Mouse (Mus musculus) liver, embryonic 12.5 days (tissue): ENCODE measurements at regions not wholly inside any gene's neighbourhood (a gene's known extent, or its start where the extent isn't known, plus 50 kb on each side); places are given as distances from the start of the nearest gene placed in this dataset.
"Not testable (repeated sequence)": the region's sequence is repeated elsewhere in the genome, so short reads cannot be mapped to it uniquely, and the experiment has no call there.

Source experiments
- ATAC-seq: fragments of 200-750 bp; cut with Nextera tagmentation; 2 replicates; pipeline ENCODE4 v1.8.0; 2017; ENCODE audit warnings: moderate number of reproducible peaks, mild to moderate bottlenecking, moderate library complexity
- H3K27ac ChIP-seq: fragments of 300-500 bp; sonication (generic); 2 replicates; pipeline ENCODE4 v1.5.1; 2016; ENCODE audit warnings: mild to moderate bottlenecking
- H3K27me3 ChIP-seq: fragments of 300-500 bp; sonication (generic); replicated peaks from 2 replicates; pipeline ENCODE4 v1.6.1; 2016; ENCODE audit warnings: mild to moderate bottlenecking, moderate library complexity
- H3K36me3 ChIP-seq: fragments of 300-500 bp; sonication (generic); 2 replicates; pipeline ENCODE4 v1.6.1; 2016; ENCODE audit warnings: mild to moderate bottlenecking, moderate library complexity
- H3K4me1 ChIP-seq: fragments of 300-500 bp; sonication (generic); 2 replicates; pipeline ENCODE4 v1.6.1; 2016
- H3K4me2 ChIP-seq: fragments of 300-500 bp; sonication (generic); 2 replicates; pipeline ENCODE4 v1.6.1; 2016; ENCODE audit warnings: mild to moderate bottlenecking, moderate library complexity
- H3K4me3 ChIP-seq: fragments of 300-500 bp; sonication (generic); 2 replicates; pipeline ENCODE4 v1.5.1; 2016; ENCODE audit warnings: mild to moderate bottlenecking, moderate library complexity
- H3K9ac ChIP-seq: fragments of 300-500 bp; sonication (generic); 2 replicates; pipeline ENCODE4 v1.6.1; 2016; ENCODE audit warnings: mild to moderate bottlenecking, moderate library complexity
- H3K9me3 ChIP-seq: fragments of 300-500 bp; sonication (generic); replicated peaks from 2 replicates; pipeline ENCODE4 v1.6.1; 2016; ENCODE audit warnings: mild to moderate bottlenecking, moderate library complexity
- WGBS: fragments of 180-500 bp; shearing (Covaris S2); methylation state at CpG from one replicate; pipeline ENCODE4 v1.1.7; 2016; ENCODE audit not compliant: insufficient replicate concordance; 5-methylcytosine and 5-hydroxymethylcytosine counted together

DNA sequence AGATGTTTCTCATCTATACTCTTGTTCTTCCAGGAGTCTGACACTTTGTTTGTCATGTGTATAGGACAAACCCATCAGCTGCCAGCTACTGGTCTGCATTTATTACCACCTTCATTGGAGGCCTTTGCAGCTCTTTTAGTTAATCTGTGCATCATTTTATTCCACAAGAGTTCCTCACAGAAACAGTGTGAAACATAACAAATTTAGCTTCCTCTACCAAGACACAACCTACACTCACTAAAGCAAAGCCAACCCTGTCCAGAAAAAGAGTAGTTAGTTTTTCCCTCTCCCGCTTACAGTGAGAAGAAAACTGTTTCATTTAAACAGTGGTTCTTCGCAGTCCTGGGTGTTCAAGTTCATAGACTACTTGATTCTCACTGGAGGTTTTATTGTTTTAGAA is 100.5 kb downstream of the 1700129C05Rik start:
- Histone ChIP-seq H3K9me3 (no peaks in the 10 kb centered on the region), H3K27me3 (no peaks in the 10 kb centered on the region), H3K4me2 (no peak overlapping the region), H3K4me1 (no peaks in the 10 kb centered on the region), H3K36me3 (no peaks in the 10 kb centered on the region), H3K4me3 (no peak overlapping the region), H3K27ac (no peak overlapping the region), H3K9ac (no peak overlapping the region)
- WGBS = 70% methylated on average over 2 of the region's 2 CpGs
- no peak for ATAC-seq

- H3K27me3 ChIP-seq, H3K4me3 ChIP-seq, H3K4me1 ChIP-seq, H3K36me3 ChIP-seq, H3K4me2 ChIP-seq, ATAC-seq, H3K9ac ChIP-seq, H3K27ac ChIP-seq, H3K9me3 ChIP-seq: not testable (repeated sequence)
- WGBS = 51% methylated on average over 9 of the region's 9 CpGs
Measured at GRCm38 (mm10) chr14:59025757-59026156, 116.9 kb downstream of the 1700129C05Rik start.

- Histone ChIP-seq H3K36me3 (no peaks in the 10 kb centered on the region), H3K4me1 (no peaks in the 10 kb centered on the region), H3K27ac (no peak overlapping the region), H3K27me3 (no peaks in the 10 kb centered on the region), H3K4me2 (no peak overlapping the region), H3K4me3 (no peak overlapping the region), H3K9me3 (no peaks in the 10 kb centered on the region), H3K9ac (no peak overlapping the region)
- WGBS = 38% methylated on average over 3 of the region's 3 CpGs
- no peak for ATAC-seq
Measured at GRCm38 (mm10) chr14:59009534-59009933, 133.2 kb downstream of the 1700129C05Rik start.

GRCm38 (mm10) chr14:58999106-58999778 is 143.5 kb downstream of the 1700129C05Rik start:
- no peak for ATAC-seq
- H3K4me1 ChIP-seq = no peaks in the 10 kb centered on the region
- H3K4me2 ChIP-seq = no peak overlapping the region
- H3K9me3 ChIP-seq = peaks cover 4% of the 10 kb centered on the region; the same call in 1 of the 2 replicates
- 71% methylated on average over 5 of the region's 5 CpGs for WGBS
- no peak overlapping the region for H3K9ac ChIP-seq
- H3K4me3 ChIP-seq = no peak overlapping the region
- H3K27ac ChIP-seq = no peak overlapping the region
- no peaks in the 10 kb centered on the region for H3K36me3 ChIP-seq
- H3K27me3 ChIP-seq = no peaks in the 10 kb centered on the region

DNA sequence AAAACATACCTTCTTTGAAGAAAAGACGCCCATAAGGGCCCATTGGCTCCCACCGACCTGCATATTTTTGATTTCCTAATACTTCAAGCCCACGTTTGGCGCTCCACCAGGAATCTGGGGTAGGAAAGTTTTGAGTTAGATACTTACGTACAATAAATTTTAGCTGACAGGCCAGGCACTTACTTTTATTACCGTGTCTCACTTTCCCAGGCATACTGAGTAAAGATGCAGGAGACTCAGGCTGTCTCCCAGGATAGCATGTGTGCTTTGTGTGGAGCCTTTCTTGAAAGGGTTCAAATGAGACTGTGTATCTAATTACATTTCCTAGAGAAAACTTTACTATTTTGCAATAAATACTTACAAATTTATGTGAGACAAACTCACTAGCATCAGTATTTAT is 147.7 kb downstream of the 1700129C05Rik start:
- Histone ChIP-seq H3K36me3 (no peaks in the 10 kb centered on the region), H3K4me3 (no peak overlapping the region), H3K9ac (no peak overlapping the region), H3K4me2 (no peak overlapping the region), H3K27ac (no peak overlapping the region), H3K9me3 (peaks cover 4% of the 10 kb centered on the region; the same call in 1 of the 2 replicates), H3K27me3 (no peaks in the 10 kb centered on the region), H3K4me1 (no peaks in the 10 kb centered on the region)
- WGBS = 63% methylated on average over 6 of the region's 6 CpGs
- no peak for ATAC-seq

DNA sequence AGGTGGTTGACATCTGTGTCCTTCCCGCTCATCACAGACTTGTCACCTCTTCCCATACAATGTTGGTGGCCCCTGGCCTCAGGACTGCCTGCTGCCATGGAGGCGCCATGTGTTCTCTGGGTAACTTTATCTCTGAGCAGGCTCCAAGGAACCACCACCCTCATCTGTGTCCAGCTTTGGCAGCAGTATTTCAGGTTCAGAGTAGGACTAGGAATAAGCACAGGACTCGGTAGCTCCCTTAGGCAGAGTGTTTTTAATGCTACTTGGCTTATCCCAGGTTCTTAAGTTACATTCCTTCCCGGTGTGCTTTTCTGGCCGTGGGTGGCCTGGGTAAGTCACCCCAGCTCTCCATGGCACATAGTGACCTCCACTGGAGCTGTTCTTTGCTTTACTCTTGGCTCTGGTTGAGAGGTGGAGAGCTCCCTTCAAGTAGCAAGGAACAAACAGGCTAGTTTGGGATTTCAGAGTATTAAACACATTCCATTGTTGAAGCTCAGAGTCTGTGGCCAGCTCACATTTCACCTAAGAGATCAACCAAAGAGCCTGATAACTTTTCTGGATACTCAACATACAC is 153.0 kb downstream of the 1700129C05Rik start:
- H3K4me2 ChIP-seq = no peak overlapping the region
- H3K4me3 ChIP-seq = no peak overlapping the region
- H3K36me3 ChIP-seq = no peaks in the 10 kb centered on the region
- no peaks in the 10 kb centered on the region for H3K9me3 ChIP-seq
- no peak overlapping the region for H3K27ac ChIP-seq
- WGBS = 57% methylated on average over 5 of the region's 5 CpGs
- H3K9ac ChIP-seq = no peak overlapping the region
- no peaks in the 10 kb centered on the region for H3K27me3 ChIP-seq
- H3K4me1 ChIP-seq = no peaks in the 10 kb centered on the region
- no peak for ATAC-seq

DNA sequence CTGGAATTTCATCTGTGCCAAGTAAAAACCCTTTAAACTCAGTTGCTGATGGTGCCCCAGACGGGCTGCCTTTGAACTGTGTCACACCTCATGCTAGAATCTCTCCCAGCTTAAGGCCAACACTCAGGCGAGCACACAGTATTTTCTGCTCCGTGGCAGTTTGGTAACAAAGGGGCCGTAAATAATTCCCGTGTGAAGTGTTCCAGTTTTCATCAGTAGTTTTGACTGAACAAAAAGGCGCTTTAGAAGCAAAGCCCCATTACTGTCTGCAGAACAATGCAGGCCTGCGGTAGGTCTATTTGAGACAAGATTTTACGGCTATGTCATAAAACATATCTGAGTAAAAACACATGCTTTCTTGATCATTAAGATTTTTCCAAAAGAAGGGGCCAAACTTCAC is 155.0 kb downstream of the 1700129C05Rik start:
- Histone ChIP-seq H3K27ac (no peak overlapping the region), H3K9ac (no peak overlapping the region), H3K9me3 (no peaks in the 10 kb centered on the region), H3K4me2 (no peak overlapping the region), H3K4me1 (no peaks in the 10 kb centered on the region), H3K27me3 (no peaks in the 10 kb centered on the region), H3K36me3 (no peaks in the 10 kb centered on the region), H3K4me3 (no peak overlapping the region)
- 63% methylated on average over 8 of the region's 8 CpGs for WGBS
- no peak for ATAC-seq

- Histone ChIP-seq H3K4me2 (no peak overlapping the region), H3K4me3 (no peak overlapping the region), H3K9ac (no peak overlapping the region), H3K36me3 (no peaks in the 10 kb centered on the region), H3K27ac (no peak overlapping the region), H3K27me3 (no peaks in the 10 kb centered on the region), H3K9me3 (no peaks in the 10 kb centered on the region), H3K4me1 (no peaks in the 10 kb centered on the region)
- 64% methylated on average over 5 of the region's 5 CpGs for WGBS
- no peak for ATAC-seq
Measured at GRCm38 (mm10) chr14:58985838-58986237, 156.9 kb downstream of the 1700129C05Rik start.

GRCm38 (mm10) chr14:58976791-58977190 is 165.9 kb downstream of the 1700129C05Rik start:
- Histone ChIP-seq H3K9me3 (no peaks in the 10 kb centered on the region), H3K36me3 (no peaks in the 10 kb centered on the region), H3K27me3 (no peaks in the 10 kb centered on the region), H3K4me3 (no peak overlapping the region), H3K4me1 (no peaks in the 10 kb centered on the region), H3K27ac (no peak overlapping the region), H3K4me2 (no peak overlapping the region), H3K9ac (no peak overlapping the region)
- WGBS = 64% methylated on average over 4 of the region's 4 CpGs
- ATAC-seq = no peak

DNA sequence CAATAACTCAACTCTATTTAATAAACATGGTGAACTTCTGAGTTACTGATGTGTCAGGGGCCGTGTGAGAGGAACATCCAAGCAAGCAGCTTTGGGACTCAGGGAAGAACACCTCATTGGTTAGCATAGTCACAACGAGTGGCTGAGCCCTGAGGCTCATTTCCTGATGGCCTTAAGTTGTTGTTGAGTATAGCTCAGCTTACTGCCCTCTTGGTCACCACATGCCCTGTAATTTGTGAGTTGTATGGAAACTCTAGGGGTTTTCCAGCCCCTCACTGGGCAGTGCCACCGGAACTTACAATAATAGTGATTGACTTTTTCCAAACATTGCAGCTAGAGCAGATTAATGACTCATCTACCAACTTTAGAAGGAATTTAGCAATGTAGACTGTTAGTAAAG is 173.4 kb downstream of the 1700129C05Rik start:
- ATAC-seq = no peak
- Histone ChIP-seq H3K4me3 (no peak overlapping the region), H3K4me2 (no peak overlapping the region), H3K27ac (no peak overlapping the region), H3K36me3 (no peaks in the 10 kb centered on the region), H3K27me3 (no peaks in the 10 kb centered on the region), H3K9me3 (no peaks in the 10 kb centered on the region), H3K4me1 (no peaks in the 10 kb centered on the region), H3K9ac (no peak overlapping the region)
- WGBS = 47% methylated on average over 3 of the region's 3 CpGs

GRCm38 (mm10) chr14:58967975-58968374 is 174.7 kb downstream of the 1700129C05Rik start:
- WGBS = 73% methylated on average over 5 of the region's 5 CpGs
- H3K36me3 ChIP-seq = no peaks in the 10 kb centered on the region
- no peaks in the 10 kb centered on the region for H3K27me3 ChIP-seq
- no peaks in the 10 kb centered on the region for H3K4me1 ChIP-seq
- H3K9ac ChIP-seq = no peak overlapping the region
- H3K27ac ChIP-seq = no peak overlapping the region
- H3K4me3 ChIP-seq = no peak overlapping the region
- H3K9me3 ChIP-seq = no peaks in the 10 kb centered on the region
- ATAC-seq = no peak
- H3K4me2 ChIP-seq = no peak overlapping the region

- ATAC-seq = no peak
- Histone ChIP-seq H3K4me1 (no peaks in the 10 kb centered on the region), H3K4me3 (no peak overlapping the region), H3K9ac (no peak overlapping the region), H3K4me2 (no peak overlapping the region), H3K36me3 (no peaks in the 10 kb centered on the region), H3K27ac (no peak overlapping the region), H3K9me3 (no peaks in the 10 kb centered on the region), H3K27me3 (no peaks in the 10 kb centered on the region)
- WGBS = 39% methylated on average over 1 of the region's 1 CpGs
Measured at GRCm38 (mm10) chr14:58967163-58967562, 175.5 kb downstream of the 1700129C05Rik start.

DNA sequence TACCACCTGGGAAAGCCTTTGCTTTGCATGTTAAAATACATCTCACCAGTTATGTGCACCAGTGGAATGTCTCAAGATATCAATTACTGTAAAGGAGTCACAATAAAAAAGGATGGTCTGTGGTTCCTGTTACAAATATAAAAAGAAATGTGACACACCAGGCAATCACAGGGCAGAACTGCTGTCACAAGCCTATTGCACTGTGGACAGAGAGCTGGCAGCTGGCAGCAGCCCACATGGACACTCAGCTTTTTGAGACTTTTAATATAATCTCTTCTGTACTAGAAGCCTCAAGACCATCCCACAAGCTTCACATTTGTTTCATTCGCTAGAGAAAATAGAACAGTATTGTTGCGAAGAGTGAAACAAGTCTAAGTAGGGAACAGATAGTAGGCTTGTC is 197.7 kb downstream of the 1700129C05Rik start:
- no peak for ATAC-seq
- H3K27me3 ChIP-seq = no peaks in the 10 kb centered on the region
- no peak overlapping the region for H3K9ac ChIP-seq
- no peaks in the 10 kb centered on the region for H3K4me1 ChIP-seq
- WGBS = 71% methylated on average over 2 of the region's 2 CpGs
- no peak overlapping the region for H3K4me2 ChIP-seq
- H3K9me3 ChIP-seq = no peaks in the 10 kb centered on the region
- H3K27ac ChIP-seq = no peak overlapping the region
- no peaks in the 10 kb centered on the region for H3K36me3 ChIP-seq
- H3K4me3 ChIP-seq = no peak overlapping the region
